Mouse (Mus musculus) ES-E14 (cell line): ENCODE measurements around the gene Cfap52.

Experiments used
- HCFC1 ChIP-seq: IDR thresholded peaks from 2 replicates; pipeline ENCODE4 v1.6.1; 2012; ENCODE audit warnings: low read length, inconsistent platforms, borderline replicate concordance; ENCODE audit not compliant: insufficient read depth
- MAFK ChIP-seq: IDR thresholded peaks from 2 replicates; pipeline ENCODE4 v1.6.1; 2014; ENCODE audit warnings: mild to moderate bottlenecking, low read depth, low read length, inconsistent platforms; ENCODE audit not compliant: insufficient read depth

- TF ChIP-seq MAFK (no peak), HCFC1 (no peak)
Observed at GRCm38 (mm10) chr11:67911074-67911473, 54.4 kb downstream of the Cfap52 start.
